Mouse (Mus musculus) liver, postnatal 0 days (tissue): ENCODE measurements around the gene Stac2.

Experiments
- CTCF ChIP-seq: sonication (generic); IDR thresholded peaks from 2 replicates; pipeline ENCODE4 v1.5.1; 2016; ENCODE audit warnings: antibody characterized with exemption, low read depth
- EP300 ChIP-seq: IDR thresholded peaks from 2 replicates; pipeline ENCODE4 v1.6.1; 2016; ENCODE audit warnings: antibody characterized with exemption, low read depth, mild to moderate bottlenecking

GRCm38 (mm10) chr11:98021118-98021517, 32.1 kb downstream of the Stac2 start:
- no peak for TF ChIP-seq CTCF
- TF ChIP-seq EP300 = no peak
